Mouse (Mus musculus) left cerebral cortex, postnatal 25 days (tissue): ENCODE results near the gene Vmn1r200. TPM values are rescaled to one million over a fixed set of nuclear protein-coding genes. Genes with fewer than 3 reads are reported as not detected.
A peak's percentile ranks its signal among the peaks of the same experiment; 100 is the strongest.
"Not testable (repeated sequence)": the region's sequence is repeated elsewhere in the genome, so short reads cannot be mapped to it uniquely, and the experiment has no call there.

Experiments used
- DNase-seq, 2 experiments: peaks; one replicate each; pipeline ENCODE4 v3.0.0; 2022; ENCODE audit warnings: low spot score in 2 of 2, mixed read lengths in 1 of 2
- intact Hi-C: fragments of 180-260 bp; cut with DNase I; formaldehyde crosslinking; loops from one replicate; pipeline ENCODE4 v1.15.1; 2025
- total RNA-seq, 2 experiments: library from RNA; stranded (reverse); gene quantifications; 2 replicates each; pipeline ENCODE4 v1.2.3; 2021

Gene Vmn1r200
- total RNA-seq, result not detected

GRCm38 (mm10) chr13:22390073-22390472 is at the start of gene Vmn1r200:
Vmn1r200 (plus strand) TSS chr13:22390373.
- intact Hi-C loops, result no loop called here
- no peak for DNase-seq

DNA sequence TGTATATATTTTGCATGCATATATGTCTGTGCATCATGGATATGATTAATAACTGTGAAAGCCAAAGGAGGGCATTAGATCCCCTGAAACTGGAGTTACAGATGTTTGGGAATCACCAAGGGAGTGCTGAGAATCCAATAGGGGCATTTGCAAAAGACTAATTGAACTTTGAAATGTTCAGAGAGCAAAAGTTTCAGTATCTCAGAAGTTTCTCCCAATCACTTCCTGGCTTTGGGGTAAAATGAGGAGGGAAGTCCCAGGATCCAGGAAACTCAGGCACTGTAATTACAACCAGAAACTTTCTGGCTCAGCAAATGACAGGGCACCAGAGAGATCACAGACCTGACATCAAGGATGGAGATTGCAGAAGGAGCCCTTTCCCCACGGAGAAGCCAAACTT is 40.1 kb upstream of the Vmn1r200 start, which contains the start of gene Vmn1r198:
Gene Vmn1r198, plus strand, starts transcription at position 301 of the 400 bp plus-strand sequence.
- intact Hi-C loops, result no loop called here
- DNase-seq, result no peak

- intact Hi-C loops, result no loop called here
- no peak for DNase-seq
Observed at GRCm38 (mm10) chr13:22350813-22351212, 39.4 kb upstream of the Vmn1r200 start.

GRCm38 (mm10) chr13:22379518-22379917 is 10.7 kb upstream of the Vmn1r200 start, which contains the start of gene Vmn1r199:
Vmn1r199 (plus strand) TSS chr13:22379818.
- intact Hi-C loops, result no loop called here
- no peak for DNase-seq

GRCm38 (mm10) chr13:22381128-22381527 is 9.0 kb upstream of the Vmn1r200 start:
- intact Hi-C loops, result not testable (repeated sequence)
- peak; percentile 34 to 89 for DNase-seq

GRCm38 (mm10) chr13:22383401-22383800 is 6.8 kb upstream of the Vmn1r200 start:
- DNase-seq, result no peak
- intact Hi-C loops, result no loop called here

GRCm38 (mm10) chr13:22387050-22387449 is 3.1 kb upstream of the Vmn1r200 start:
- no peak for DNase-seq
- intact Hi-C loops, result no loop called here

GRCm38 (mm10) chr13:22402978-22403377 is 12.8 kb downstream of the Vmn1r200 start:
- peak in 1 of 2 experiments; percentile 54 for DNase-seq
- intact Hi-C loops, result no loop called here

Other genes with a start within 250 kb of the Vmn1r200 start
- gene Vmn1r191, start 206.4 kb upstream of the Vmn1r200 start, total RNA-seq, result not detected
- not detected for gene Vmn1r192, start 199.2 kb upstream of the Vmn1r200 start, total RNA-seq
- not detected for gene Vmn1r193, start 167.2 kb upstream of the Vmn1r200 start, total RNA-seq
- not detected for gene Vmn1r194, start 146.2 kb upstream of the Vmn1r200 start, total RNA-seq
- gene Vmn1r195, start 119.9 kb upstream of the Vmn1r200 start, total RNA-seq, result not detected
- not detected for gene Vmn1r196, start 100.5 kb upstream of the Vmn1r200 start, total RNA-seq
- not detected for gene Vmn1r197, start 65.8 kb upstream of the Vmn1r200 start, total RNA-seq
- gene Vmn1r198, start 40.0 kb upstream of the Vmn1r200 start, total RNA-seq, result not detected
- not detected for gene Vmn1r199, start 10.6 kb upstream of the Vmn1r200 start, total RNA-seq
- not detected for gene Vmn1r201, start 81.5 kb downstream of the Vmn1r200 start, total RNA-seq
- under 1 TPM in 1 of 2 experiments, not detected in 1; 0.09 TPM for gene Vmn1r202, start 115.0 kb downstream of the Vmn1r200 start, total RNA-seq
- gene Vmn1r203, start 127.7 kb downstream of the Vmn1r200 start, total RNA-seq, result not detected
- gene Vmn1r204, start 162.8 kb downstream of the Vmn1r200 start, total RNA-seq, result not detected
- not detected for gene Vmn1r205, start 202.6 kb downstream of the Vmn1r200 start, total RNA-seq
- gene Vmn1r206, start 233.9 kb downstream of the Vmn1r200 start, total RNA-seq, result under 1 TPM in 1 of 2 experiments, not detected in 1; 0.32 TPM